Mouse (Mus musculus) kidney, postnatal 0 days (tissue): ENCODE measurements around the gene Zscan4-ps1. TPM values are rescaled to one million over a fixed set of nuclear protein-coding genes. Genes with fewer than 3 reads are reported as not detected.
"Not testable (repeated sequence)": the region's sequence is repeated elsewhere in the genome, so short reads cannot be mapped to it uniquely, and the experiment has no call there.

Experiments used
- ATAC-seq: fragments of 200-750 bp; cut with Nextera tagmentation; replicated peaks from 2 replicates; pipeline ENCODE4 v1.8.0; 2017; ENCODE audit warnings: low read depth, moderate number of reproducible peaks, moderate TSS enrichment, moderate library complexity; ENCODE audit not compliant: low FRiP score
- DNase-seq: peaks from one replicate; pipeline ENCODE4 v3.0.0-alpha.2; 2016; ENCODE audit warnings: low spot score
- H3K27ac ChIP-seq: fragments of 300-500 bp; sonication (generic); 2 replicates; pipeline ENCODE4 v1.5.1; 2014; ENCODE audit warnings: mild to moderate bottlenecking
- H3K27me3 ChIP-seq: fragments of 300-500 bp; sonication (generic); 2 replicates; pipeline ENCODE4 v1.6.1; 2014; ENCODE audit warnings: low read length, mixed read lengths; ENCODE audit not compliant: insufficient read depth
- H3K36me3 ChIP-seq: fragments of 300-500 bp; sonication (generic); 2 replicates; pipeline ENCODE4 v1.6.1; 2014; ENCODE audit warnings: low read length, mixed read lengths; ENCODE audit not compliant: insufficient read depth
- H3K4me1 ChIP-seq: fragments of 300-500 bp; sonication (generic); replicated peaks from 2 replicates; pipeline ENCODE4 v1.6.1; 2014; ENCODE audit warnings: antibody characterized with exemption, low read length, mixed read lengths; ENCODE audit not compliant: insufficient read depth
- H3K4me2 ChIP-seq: fragments of 300-500 bp; sonication (generic); 2 replicates; pipeline ENCODE4 v1.6.1; 2014; ENCODE audit warnings: mild to moderate bottlenecking, low read length, moderate library complexity, mixed read lengths
- H3K4me3 ChIP-seq: fragments of 300-500 bp; sonication (generic); replicated peaks from 2 replicates; pipeline ENCODE4 v1.5.1; 2014; ENCODE audit warnings: low read depth, low read length
- H3K9ac ChIP-seq: fragments of 300-500 bp; sonication (generic); 2 replicates; pipeline ENCODE4 v1.6.1; 2014; ENCODE audit warnings: low read depth, low read length
- H3K9me3 ChIP-seq: fragments of 300-500 bp; sonication (generic); replicated peaks from 2 replicates; pipeline ENCODE4 v1.6.1; 2016; ENCODE audit warnings: low read length, inconsistent platforms, mixed read lengths
- WGBS: fragments of 180-500 bp; shearing (Covaris S2); extraction: QIAGEN DNeasy Blood & Tissue Kit; methylation state at CpG from one replicate; pipeline ENCODE4 v1.1.7; 2014; 5-methylcytosine and 5-hydroxymethylcytosine counted together
- polyA plus RNA-seq: library from polyadenylated mRNA; unstranded; fragments of >200 nt; fragmentation: Nextera tagmentation; extraction: Ambion mirVana; gene quantifications from 2 replicates; pipeline ENCODE4 v1.2.1, GENCODE M21; 2015

Zscan4-ps1 gene
- polyA plus RNA-seq: not detected in 2 replicates

GRCm38 (mm10) chr7:11069591-11069990 is at the start of gene Zscan4-ps1:
Gene Zscan4-ps1 (minus strand): TSS chr7:11069691.
- not testable (repeated sequence) for H3K4me1 ChIP-seq, H3K4me3 ChIP-seq, H3K4me2 ChIP-seq, H3K27me3 ChIP-seq, DNase-seq, H3K9ac ChIP-seq, H3K27ac ChIP-seq, H3K9me3 ChIP-seq, H3K36me3 ChIP-seq, ATAC-seq
- WGBS: 83% methylated on average over 2 of the region's 2 CpGs

Other genes with a start within 250 kb of the Zscan4-ps1 start
- gene Zscan4b, start 164.6 kb downstream of the Zscan4-ps1 start, polyA plus RNA-seq: not detected in 2 replicates
- gene Zscan4c, start 63.9 kb downstream of the Zscan4-ps1 start, polyA plus RNA-seq: not detected in 2 replicates
- gene Zscan4d, start 96.5 kb upstream of the Zscan4-ps1 start, polyA plus RNA-seq: not detected in 2 replicates
- gene Zscan4e, start 241.0 kb upstream of the Zscan4-ps1 start, polyA plus RNA-seq: not detected in 2 replicates